Mouse (Mus musculus) kidney, postnatal 4 days (tissue): ENCODE data around the gene Baiap2l2.
"Not testable (repeated sequence)": the region's sequence is repeated elsewhere in the genome, so short reads cannot be mapped to it uniquely, and the experiment has no call there.

ENCODE experiments used
- DNase-seq, 2 experiments: peaks; one replicate each; pipeline ENCODE4 v3.0.0; 2021; ENCODE audit warnings: mixed read lengths in 2 of 2

Baiap2l2 gene

DNA sequence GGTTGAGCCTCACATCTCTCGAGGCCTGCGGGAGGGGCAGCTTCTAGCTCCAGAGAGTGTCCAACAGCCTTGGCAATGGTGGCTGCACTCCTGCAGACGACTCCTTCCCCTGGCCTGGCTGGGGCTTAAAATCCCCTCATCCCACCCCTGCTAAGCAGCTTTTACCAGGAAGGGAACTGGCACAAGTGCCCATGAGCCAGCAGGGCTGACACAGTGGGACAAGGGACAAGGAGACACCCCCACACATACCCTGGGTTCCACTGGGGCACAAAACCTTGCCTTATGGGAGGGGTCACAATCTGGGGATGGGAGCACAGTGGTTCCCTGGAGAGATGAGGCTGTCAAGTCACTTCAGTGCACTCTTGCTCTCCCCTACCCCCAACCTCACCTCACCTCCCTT is 30.7 kb downstream of the Baiap2l2 start, which contains the start of gene Slc16a8:
Gene Slc16a8 (minus strand): TSS at position 101 of the 400 bp plus-strand sequence.
- no peak for DNase-seq

GRCm38 (mm10) chr15:79252580-79252979 is 32.8 kb downstream of the Baiap2l2 start:
- DNase-seq, result no peak

GRCm38 (mm10) chr15:79251781-79252491 is 33.4 kb downstream of the Baiap2l2 start:
- DNase-seq, result peak; percentile 41 to 62

- DNase-seq, result no peak
These were observed 34.2 kb downstream of the Baiap2l2 start for GRCm38 (mm10) chr15:79251168-79251567.

DNA sequence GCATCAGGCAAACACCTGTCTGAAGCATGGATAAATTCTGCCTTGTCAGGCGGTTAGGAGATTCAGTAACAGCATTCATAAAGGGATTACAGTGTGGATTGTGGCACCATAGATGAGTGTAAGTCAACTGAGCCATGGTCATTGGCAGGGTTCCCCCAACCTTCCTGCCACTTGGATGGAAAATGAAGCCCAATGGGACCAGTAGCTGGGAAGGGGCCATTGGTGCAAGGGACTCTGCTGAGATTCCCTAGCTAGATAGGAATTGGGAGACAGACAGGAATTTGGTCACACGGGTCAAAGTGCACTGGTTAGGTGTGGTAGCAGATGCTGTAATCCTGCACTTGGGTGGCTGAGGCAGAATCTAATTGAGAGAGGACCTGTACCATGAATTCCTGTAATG is 35.1 kb downstream of the Baiap2l2 start:
- no peak for DNase-seq

DNA sequence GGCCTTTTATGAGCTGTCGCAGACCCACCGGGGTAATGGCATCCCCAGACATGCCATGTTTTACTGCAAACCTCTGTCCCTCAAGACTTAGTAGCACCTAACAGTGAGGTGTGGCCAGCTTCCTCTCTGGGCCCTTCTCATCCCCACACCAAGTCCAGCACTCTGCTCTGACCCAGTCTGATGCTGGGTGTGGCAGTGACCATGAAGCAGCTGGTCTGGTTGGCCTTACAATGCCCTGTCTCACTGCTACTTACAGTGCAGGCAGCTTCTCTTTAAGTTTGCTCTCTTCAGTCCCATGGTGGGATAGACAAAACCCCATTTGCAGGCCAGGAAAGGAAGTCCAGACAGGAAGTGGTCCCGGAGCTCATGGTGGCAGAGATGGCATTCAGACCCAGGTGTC is 40.0 kb downstream of the Baiap2l2 start:
- no peak for DNase-seq

DNA sequence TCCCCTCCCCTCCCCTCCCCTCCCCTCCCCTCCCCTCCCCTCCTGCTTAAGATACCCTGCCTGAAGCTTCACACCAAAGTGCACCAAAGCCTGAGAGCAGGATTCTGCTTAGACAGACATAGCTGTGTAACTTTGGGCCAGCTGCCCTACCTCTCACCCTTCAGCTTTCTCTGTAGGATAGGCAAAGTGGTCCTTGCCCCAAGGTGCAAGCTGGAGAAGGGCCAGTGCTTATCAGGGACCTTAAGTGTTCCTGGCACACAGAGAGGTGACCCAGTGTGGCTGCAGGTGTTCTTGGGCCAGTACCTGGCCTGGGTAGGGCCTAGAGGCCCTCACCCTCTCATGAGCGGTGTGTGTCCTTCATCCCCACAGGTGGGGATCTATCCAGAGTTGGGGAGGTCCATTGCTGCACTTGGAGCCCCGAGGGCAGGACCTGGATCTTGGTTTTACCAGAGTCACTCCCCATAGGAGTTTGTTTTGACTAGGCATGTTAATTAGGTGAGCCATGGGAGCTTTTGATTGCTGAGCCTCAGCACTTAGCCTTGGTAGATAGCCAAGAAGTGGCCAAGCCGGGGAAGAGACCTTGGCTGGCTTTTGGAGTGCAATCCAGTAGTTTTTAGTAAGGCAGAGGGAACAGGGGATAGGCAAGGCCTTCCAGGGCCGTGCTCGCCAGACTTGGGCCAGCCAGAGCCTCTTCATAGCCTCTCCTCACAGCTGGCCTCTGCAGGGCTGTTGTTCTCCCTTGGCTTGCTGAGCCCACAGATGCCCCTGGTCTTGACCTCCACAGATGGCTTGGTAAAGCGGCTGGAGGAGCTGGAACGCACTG is 41.1 kb downstream of the Baiap2l2 start:
- DNase-seq, result no peak

DNA sequence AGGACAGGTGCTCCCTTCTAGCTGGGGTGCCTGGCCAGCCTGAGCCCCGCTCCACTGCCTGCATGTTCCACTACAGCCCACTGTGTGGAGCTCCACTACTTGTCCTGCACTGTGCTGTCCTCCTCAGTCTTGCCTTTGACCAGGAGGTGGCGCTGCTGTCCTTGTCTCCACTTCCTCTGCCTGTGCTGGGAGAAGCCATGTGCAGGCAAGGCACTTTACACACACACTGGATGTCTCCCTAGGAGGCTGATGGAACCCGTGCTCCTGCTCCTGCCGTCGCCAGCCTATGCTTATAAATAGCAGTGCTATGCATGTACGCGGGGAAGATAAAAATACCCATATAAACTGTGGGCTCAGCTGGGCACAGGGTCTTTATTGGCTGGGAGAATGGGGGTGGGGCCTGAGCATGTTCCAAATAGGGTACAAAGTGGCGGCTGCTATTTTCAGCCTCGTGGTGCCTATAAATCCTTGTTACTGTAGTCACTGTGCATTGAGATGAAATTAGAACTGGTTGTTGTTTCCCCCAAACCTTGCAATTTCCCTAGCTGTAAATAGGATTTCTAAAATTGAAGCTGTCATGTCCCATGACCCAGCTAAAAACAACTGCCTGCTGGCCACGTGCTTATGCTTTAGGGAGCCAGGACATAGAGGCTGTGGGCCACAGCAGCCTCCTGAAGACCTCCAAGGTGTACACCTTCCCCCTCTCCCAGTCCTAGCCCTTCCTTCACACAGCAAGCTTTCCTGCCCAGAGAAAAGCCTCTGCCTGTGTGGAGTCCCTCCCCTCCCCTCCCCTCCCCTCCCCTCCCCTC is 41.9 kb downstream of the Baiap2l2 start:
- DNase-seq, result peak; percentile 97 to 98

DNA sequence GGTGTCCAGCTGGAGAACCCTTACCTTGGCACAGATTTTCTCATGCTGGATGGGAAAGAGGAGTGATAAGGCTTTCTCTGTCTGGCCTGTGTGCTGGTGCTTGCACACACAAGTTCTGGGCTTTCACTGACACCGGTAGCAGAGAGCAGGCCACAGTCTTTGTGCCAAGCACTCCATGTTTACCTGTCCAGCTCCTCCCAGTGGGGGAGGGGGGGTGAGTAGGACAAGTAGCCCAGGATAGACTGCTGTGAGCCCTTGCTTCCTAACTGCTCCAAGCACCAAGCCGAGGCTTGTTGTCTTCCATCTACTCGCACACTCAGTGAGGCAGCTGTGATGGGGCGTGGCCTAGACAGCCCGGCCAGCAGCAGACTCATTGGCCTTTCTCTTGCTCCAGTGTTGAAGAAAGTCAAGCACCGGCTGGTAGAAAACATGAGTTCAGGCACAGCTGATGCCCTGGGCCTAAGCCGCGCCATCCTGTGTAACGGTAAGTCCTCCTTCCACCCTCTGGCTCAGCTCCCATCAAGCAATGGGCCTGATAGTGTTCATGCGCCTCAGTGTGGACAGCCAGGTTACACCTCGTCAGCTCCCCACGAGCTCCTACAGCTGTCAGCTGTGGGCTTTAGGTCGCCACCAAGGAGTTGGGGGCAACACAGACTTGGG is 42.6 kb downstream of the Baiap2l2 start:
- DNase-seq, result no peak

DNA sequence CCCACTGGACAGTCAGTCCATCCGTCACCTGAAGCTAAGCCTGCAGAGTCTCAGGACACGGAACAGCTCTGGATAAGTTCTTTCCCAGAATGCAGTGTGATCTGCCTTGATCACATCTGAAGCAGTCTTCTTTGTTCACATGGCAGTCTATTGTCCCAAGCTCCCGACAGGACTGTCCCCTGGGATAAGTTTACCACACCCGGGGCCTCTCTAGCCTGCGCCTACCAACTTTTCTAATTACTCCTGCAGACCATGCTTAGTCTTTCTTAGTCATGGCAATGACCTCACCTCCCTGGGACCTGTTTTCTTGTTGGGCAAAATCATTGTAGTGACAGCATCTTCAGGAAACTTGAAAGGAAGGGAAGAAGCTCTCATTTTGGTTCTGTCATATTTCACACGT is 47.3 kb downstream of the Baiap2l2 start:
- DNase-seq, result no peak

GRCm38 (mm10) chr15:79235268-79235667 is 50.1 kb downstream of the Baiap2l2 start:
- no peak for DNase-seq

GRCm38 (mm10) chr15:79229058-79229821 is 56.1 kb downstream of the Baiap2l2 start, which contains the start of the genes Pick1 and Gm49486:
TSS of gene Pick1 (plus strand) at chr15:79229173.
TSS of gene Gm49486 (plus strand) at chr15:79229391.
- DNase-seq, result peak; percentile 91 to 94

DNA sequence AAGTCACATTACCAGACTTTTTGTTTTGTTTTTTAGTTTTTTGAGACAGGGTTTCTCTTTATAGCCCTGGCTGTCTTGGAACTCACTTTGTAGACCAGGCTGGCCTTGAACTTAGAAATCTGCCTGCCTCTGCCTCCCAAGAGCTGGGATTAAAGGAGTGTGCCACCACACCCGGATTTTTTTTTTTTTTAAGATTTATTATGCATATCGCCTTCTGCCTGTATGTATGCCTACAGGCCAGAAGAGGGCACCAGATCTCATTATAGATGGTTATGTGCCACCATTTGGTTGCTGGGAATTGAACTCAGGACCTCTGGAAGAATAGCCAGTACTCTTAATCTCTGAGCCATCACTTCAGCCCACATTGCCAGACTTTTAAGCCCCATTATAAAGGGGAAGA is 59.6 kb downstream of the Baiap2l2 start:
- DNase-seq, result not testable (repeated sequence)

- DNase-seq, result peak; percentile 87 to 89
These were observed 60.7 kb downstream of the Baiap2l2 start for GRCm38 (mm10) chr15:79224685-79225084.

- DNase-seq, result no peak
These were observed 61.7 kb downstream of the Baiap2l2 start for GRCm38 (mm10) chr15:79223641-79224040.

DNA sequence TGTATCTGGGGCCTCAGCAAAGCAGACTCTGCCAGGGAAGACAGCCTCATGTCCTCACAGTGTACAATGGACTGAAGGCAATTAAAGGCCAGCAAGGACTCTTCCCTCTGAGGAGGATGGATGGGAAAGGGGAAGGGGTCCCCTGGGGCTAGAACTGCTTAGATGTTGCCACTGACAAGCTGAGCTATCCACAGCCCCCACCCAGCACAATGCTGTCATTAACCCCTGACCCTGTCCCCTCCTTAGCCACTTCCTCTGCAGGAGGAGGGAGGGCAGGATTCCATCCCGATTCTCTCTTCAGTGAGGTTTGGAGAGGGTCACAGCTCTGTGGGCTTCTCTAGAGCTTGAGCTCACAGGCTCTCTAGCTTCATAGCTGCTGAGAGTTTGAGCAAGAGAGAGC is 65.8 kb downstream of the Baiap2l2 start:
- DNase-seq, result peak; percentile 55 to 69

DNA sequence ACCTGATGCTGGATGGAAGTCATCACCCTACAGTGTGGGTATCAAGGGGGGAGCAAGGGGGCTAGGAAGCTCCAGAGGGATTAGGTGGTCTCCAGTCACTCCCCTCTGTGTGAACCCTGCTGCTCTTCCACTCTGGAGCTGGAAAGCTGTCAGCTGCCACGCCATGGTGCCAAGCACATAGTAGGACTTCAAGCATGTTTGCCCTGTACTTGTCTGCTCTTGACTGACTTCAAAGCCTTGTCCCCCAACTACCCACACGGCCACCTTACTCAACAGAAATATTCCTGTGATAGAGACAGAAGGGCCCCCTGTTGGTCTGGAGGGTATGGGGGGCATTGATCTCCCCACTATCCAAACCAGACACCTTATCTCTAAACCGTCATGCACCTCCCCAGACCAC is 69.1 kb downstream of the Baiap2l2 start:
- DNase-seq, result no peak

DNA sequence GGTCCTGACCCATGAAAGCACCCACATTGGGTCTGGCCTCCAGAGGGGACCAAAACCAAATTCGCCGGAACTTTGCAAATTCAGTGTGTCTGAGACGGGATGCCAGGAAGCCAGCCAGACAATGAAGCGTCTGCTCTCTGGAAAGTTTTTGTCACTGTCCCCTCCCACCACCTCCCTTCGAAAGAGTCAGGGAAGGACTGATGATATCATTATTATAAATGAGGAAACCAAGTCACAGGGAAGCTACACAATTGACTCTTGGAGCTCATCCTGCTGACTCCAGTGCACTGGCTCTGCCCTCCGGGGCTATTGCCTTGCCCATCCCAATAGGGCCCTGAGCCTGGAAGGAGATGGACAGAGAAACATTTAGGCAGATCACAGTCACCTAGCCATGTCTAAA is 71.7 kb downstream of the Baiap2l2 start:
- DNase-seq, result no peak

- no peak for DNase-seq
These were observed 72.4 kb downstream of the Baiap2l2 start for GRCm38 (mm10) chr15:79212750-79213446.

DNA sequence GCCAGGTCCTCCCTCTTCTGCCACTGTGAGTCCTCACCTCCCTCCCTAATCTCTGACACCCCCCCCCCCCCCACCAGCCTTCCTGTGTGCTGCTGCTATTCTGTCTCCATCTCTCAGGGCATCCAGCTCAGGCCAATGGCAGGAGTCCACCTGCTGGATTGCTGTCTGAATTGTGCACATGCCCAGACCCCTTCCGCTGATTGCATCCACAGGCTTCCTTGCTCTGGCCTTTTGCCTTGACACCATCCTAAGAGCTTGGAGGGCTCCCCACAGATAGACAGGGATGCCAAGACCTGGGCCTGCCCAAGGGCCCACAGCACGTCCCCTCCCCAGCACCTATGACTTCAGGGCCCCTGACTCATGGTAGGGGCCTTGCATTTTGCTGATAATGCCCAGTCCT is 75.0 kb downstream of the Baiap2l2 start:
- no peak for DNase-seq
